Mouse (Mus musculus): Measurements from ENCODE around the gene Patz1. TPM values are rescaled to one million over a fixed set of nuclear protein-coding genes. Genes with fewer than 3 reads are reported as not detected.

Gene Patz1
- polyA plus RNA-seq, 1 experiment from 2014 or later = 51.1 TPM

- H3K27me3 ChIP-seq (ENCODE audit: control insufficient read depth, insufficient read depth, low read length) = no peaks in the 10 kb centered on the region
- ATAC-seq (ENCODE audit: insufficient number of reproducible peaks, insufficient read depth, low FRiP score, low read depth) = peak; percentile 50
These were observed 1.3 kb downstream of the Patz1 start for GRCm38 (mm10) chr11:3289803-3290639.

GRCm38 (mm10) chr11:3290640-3291310 lies 2.1 kb downstream of the Patz1 start:
- no peak; the same call in 1 of the 2 replicates for ATAC-seq (ENCODE audit: insufficient number of reproducible peaks, insufficient read depth, low FRiP score, low read depth)
- Histone ChIP-seq H3K9ac (replicated peaks; ENCODE audit: low read depth, low read length) (peak overlapping the region; percentile 94), H3K36me3 (ENCODE audit: control insufficient read depth, insufficient read depth, low read length) (peaks cover 28% of the 10 kb centered on the region), H3K4me3 (ENCODE audit: low read depth, low read length) (peak overlapping the region; percentile 92), H3K4me2 (replicated peaks; ENCODE audit: low read depth, low read length) (peak overlapping the region; percentile 100), H3K4me1 (ENCODE audit: control insufficient read depth, insufficient read depth, low read length) (peaks cover 28% of the 10 kb centered on the region), H3K27ac (ENCODE audit: low read length) (peak overlapping the region; percentile 99), H3K27me3 (ENCODE audit: control insufficient read depth, insufficient read depth, low read length) (no peaks in the 10 kb centered on the region), H3K9me3 (ENCODE audit: control insufficient read depth, low read depth, low read length) (no peaks in the 10 kb centered on the region)
- under 1% methylated on average over 50 of the region's 50 CpGs for WGBS

More at GRCm38 (mm10) chr11:3289803-3290639, 1.3 kb downstream of the Patz1 start:
- Histone ChIP-seq H3K9me3 (ENCODE audit: control insufficient read depth, low read depth, low read length) (no peaks in the 10 kb centered on the region), H3K36me3 (ENCODE audit: control insufficient read depth, insufficient read depth, low read length) (peaks cover 21% of the 10 kb centered on the region), H3K9ac (replicated peaks; ENCODE audit: low read depth, low read length) (peak overlapping the region; percentile 94), H3K4me2 (replicated peaks; ENCODE audit: low read depth, low read length) (peak overlapping the region; percentile 100), H3K4me3 (ENCODE audit: low read depth, low read length) (peak overlapping the region; percentile 92), H3K4me1 (ENCODE audit: control insufficient read depth, insufficient read depth, low read length) (peaks cover 22% of the 10 kb centered on the region), H3K27ac (ENCODE audit: low read length) (peak overlapping the region; percentile 99)
- WGBS = under 1% methylated on average over 81 of the region's 92 CpGs

- peak overlapping the region; percentile 92 for H3K4me3 ChIP-seq (ENCODE audit: low read depth, low read length)
- WGBS = under 1% methylated on average over 26 of the region's 26 CpGs
- no peak for ATAC-seq (ENCODE audit: insufficient number of reproducible peaks, insufficient read depth, low FRiP score, low read depth)
- peak overlapping the region; percentile 99 for H3K27ac ChIP-seq (ENCODE audit: low read length)
- H3K27me3 ChIP-seq (ENCODE audit: control insufficient read depth, insufficient read depth, low read length) = no peaks in the 10 kb centered on the region
- peak overlapping the region; percentile 94 for H3K9ac ChIP-seq (replicated peaks; ENCODE audit: low read depth, low read length)
- peaks cover 32% of the 10 kb centered on the region for H3K4me1 ChIP-seq (ENCODE audit: control insufficient read depth, insufficient read depth, low read length)
- peak overlapping the region; percentile 100 for H3K4me2 ChIP-seq (replicated peaks; ENCODE audit: low read depth, low read length)
- H3K9me3 ChIP-seq (ENCODE audit: control insufficient read depth, low read depth, low read length) = no peaks in the 10 kb centered on the region
- peaks cover 35% of the 10 kb centered on the region for H3K36me3 ChIP-seq (ENCODE audit: control insufficient read depth, insufficient read depth, low read length)
These were observed 2.8 kb downstream of the Patz1 start for GRCm38 (mm10) chr11:3291311-3292061.

GRCm38 (mm10) chr11:3292062-3292421 lies 3.4 kb downstream of the Patz1 start:
- Histone ChIP-seq H3K4me1 (ENCODE audit: control insufficient read depth, insufficient read depth, low read length) (peaks cover 32% of the 10 kb centered on the region), H3K9ac (replicated peaks; ENCODE audit: low read depth, low read length) (peak overlapping the region; percentile 94), H3K27ac (ENCODE audit: low read length) (peak overlapping the region; percentile 99), H3K4me2 (replicated peaks; ENCODE audit: low read depth, low read length) (peak overlapping the region; percentile 100), H3K9me3 (ENCODE audit: control insufficient read depth, low read depth, low read length) (no peaks in the 10 kb centered on the region), H3K36me3 (ENCODE audit: control insufficient read depth, insufficient read depth, low read length) (peaks cover 40% of the 10 kb centered on the region), H3K27me3 (ENCODE audit: control insufficient read depth, insufficient read depth, low read length) (no peaks in the 10 kb centered on the region), H3K4me3 (ENCODE audit: low read depth, low read length) (peak overlapping the region; percentile 92)
- ATAC-seq (ENCODE audit: insufficient number of reproducible peaks, insufficient read depth, low FRiP score, low read depth) = peak; percentile 35; the same call in 1 of the 2 replicates
- 0% methylated on average over 8 of the region's 8 CpGs for whole genome bisulfite sequencing

GRCm38 (mm10) chr11:3292711-3293249 lies 4.1 kb downstream of the Patz1 start:
- Histone ChIP-seq H3K9me3 (ENCODE audit: control insufficient read depth, low read depth, low read length) (no peaks in the 10 kb centered on the region), H3K4me3 (ENCODE audit: low read depth, low read length) (peak overlapping the region; percentile 92), H3K9ac (replicated peaks; ENCODE audit: low read depth, low read length) (peak overlapping the region; percentile 94), H3K27me3 (ENCODE audit: control insufficient read depth, insufficient read depth, low read length) (no peaks in the 10 kb centered on the region), H3K4me1 (ENCODE audit: control insufficient read depth, insufficient read depth, low read length) (peaks cover 32% of the 10 kb centered on the region), H3K4me2 (replicated peaks; ENCODE audit: low read depth, low read length) (peak overlapping the region; percentile 100), H3K27ac (ENCODE audit: low read length) (peak overlapping the region; percentile 99), H3K36me3 (ENCODE audit: control insufficient read depth, insufficient read depth, low read length) (peaks cover 48% of the 10 kb centered on the region)
- 2% methylated on average over 8 of the region's 8 CpGs for WGBS
- ATAC-seq (ENCODE audit: insufficient number of reproducible peaks, insufficient read depth, low FRiP score, low read depth) = peak; percentile 1; the same call in 1 of the 2 replicates

- Histone ChIP-seq H3K36me3 (ENCODE audit: control insufficient read depth, insufficient read depth, low read length) (peaks cover 53% of the 10 kb centered on the region), H3K27me3 (ENCODE audit: control insufficient read depth, insufficient read depth, low read length) (no peaks in the 10 kb centered on the region)
These were observed 4.7 kb downstream of the Patz1 start for GRCm38 (mm10) chr11:3293361-3293760.

GRCm38 (mm10) chr11:3294641-3295040 lies 6.0 kb downstream of the Patz1 start:
- no peaks in the 10 kb centered on the region for H3K9me3 ChIP-seq (ENCODE audit: control insufficient read depth, low read depth, low read length)
- H3K4me3 ChIP-seq (ENCODE audit: low read depth, low read length) = no peak overlapping the region
- no peaks in the 10 kb centered on the region for H3K27me3 ChIP-seq (ENCODE audit: control insufficient read depth, insufficient read depth, low read length)
- H3K9ac ChIP-seq (replicated peaks; ENCODE audit: low read depth, low read length) = no peak overlapping the region
- H3K4me2 ChIP-seq (replicated peaks; ENCODE audit: low read depth, low read length) = peak overlapping the region; percentile 100
- peaks cover 28% of the 10 kb centered on the region for H3K4me1 ChIP-seq (ENCODE audit: control insufficient read depth, insufficient read depth, low read length)
- WGBS = 88% methylated on average over 2 of the region's 2 CpGs
- no peak overlapping the region for H3K27ac ChIP-seq (ENCODE audit: low read length)
- H3K36me3 ChIP-seq (ENCODE audit: control insufficient read depth, insufficient read depth, low read length) = peaks cover 66% of the 10 kb centered on the region
- no peak for ATAC-seq (ENCODE audit: insufficient number of reproducible peaks, insufficient read depth, low FRiP score, low read depth)

More at GRCm38 (mm10) chr11:3293361-3293760, 4.7 kb downstream of the Patz1 start:
- no peak for ATAC-seq (ENCODE audit: insufficient number of reproducible peaks, insufficient read depth, low FRiP score, low read depth)
- Histone ChIP-seq H3K4me1 (ENCODE audit: control insufficient read depth, insufficient read depth, low read length) (peaks cover 28% of the 10 kb centered on the region), H3K27ac (ENCODE audit: low read length) (peak overlapping the region; percentile 99), H3K4me2 (replicated peaks; ENCODE audit: low read depth, low read length) (peak overlapping the region; percentile 100), H3K4me3 (ENCODE audit: low read depth, low read length) (peak overlapping the region; percentile 92), H3K9ac (replicated peaks; ENCODE audit: low read depth, low read length) (peak overlapping the region; percentile 94; the same call in 1 of the 2 replicates), H3K9me3 (ENCODE audit: control insufficient read depth, low read depth, low read length) (no peaks in the 10 kb centered on the region)
- 46% methylated on average over 4 of the region's 4 CpGs for WGBS

- Histone ChIP-seq H3K4me1 (ENCODE audit: control insufficient read depth, insufficient read depth, low read length) (peaks cover 28% of the 10 kb centered on the region), H3K4me3 (ENCODE audit: low read depth, low read length) (no peak overlapping the region), H3K4me2 (replicated peaks; ENCODE audit: low read depth, low read length) (no peak overlapping the region), H3K9ac (replicated peaks; ENCODE audit: low read depth, low read length) (no peak overlapping the region), H3K27ac (ENCODE audit: low read length) (no peak overlapping the region), H3K9me3 (ENCODE audit: control insufficient read depth, low read depth, low read length) (no peaks in the 10 kb centered on the region), H3K36me3 (ENCODE audit: control insufficient read depth, insufficient read depth, low read length) (peaks cover 80% of the 10 kb centered on the region), H3K27me3 (ENCODE audit: control insufficient read depth, insufficient read depth, low read length) (no peaks in the 10 kb centered on the region)
- 62% methylated on average over 5 of the region's 5 CpGs for WGBS
- no peak for ATAC-seq (ENCODE audit: insufficient number of reproducible peaks, insufficient read depth, low FRiP score, low read depth)
These were observed 7.4 kb downstream of the Patz1 start for GRCm38 (mm10) chr11:3296056-3296455.

Data from stomach, embryonic 14.5 days (tissue).